Mouse (Mus musculus): Measurements from ENCODE around the gene Krt39. TPM values are rescaled to one million over a fixed set of nuclear protein-coding genes. Genes with fewer than 3 reads are reported as not detected.

Gene Krt39
- polyA plus RNA-seq, 1 experiment from 2014 or later, result not detected

DNA sequence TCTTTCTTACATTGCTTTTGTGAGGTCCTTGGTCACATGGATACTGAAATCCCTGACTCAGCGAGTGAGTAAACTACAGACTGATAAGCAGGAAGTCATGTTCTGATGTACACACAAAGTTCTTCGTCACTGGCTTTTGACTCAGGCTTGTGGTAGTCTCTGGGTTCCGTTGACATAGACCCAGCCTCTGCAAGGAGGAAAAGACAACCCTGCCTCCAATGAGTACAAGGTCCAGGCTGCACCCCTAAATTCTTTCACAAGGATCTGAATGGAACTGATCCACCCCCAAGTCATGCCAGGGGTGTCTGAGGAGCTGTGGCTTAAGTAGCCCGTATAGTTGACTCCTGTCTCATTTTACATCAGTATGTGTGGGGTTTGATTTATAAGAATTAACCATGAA lies 24.7 kb downstream of the Krt39 start:
- no peaks in the 10 kb centered on the region for H3K9me3 ChIP-seq
- no peaks in the 10 kb centered on the region for H3K36me3 ChIP-seq
- no peak overlapping the region for H3K27ac ChIP-seq (replicated peaks)
- no peaks in the 10 kb centered on the region for H3K4me1 ChIP-seq (replicated peaks)
- no peak overlapping the region for H3K9ac ChIP-seq
- no peak overlapping the region for H3K4me3 ChIP-seq
- no peaks in the 10 kb centered on the region for H3K27me3 ChIP-seq
- no peak for ATAC-seq (ENCODE audit: low FRiP score, low read depth)
- H3K4me2 ChIP-seq, result no peak overlapping the region
- WGBS, result 91% methylated on average over 4 of the region's 4 CpGs

DNA sequence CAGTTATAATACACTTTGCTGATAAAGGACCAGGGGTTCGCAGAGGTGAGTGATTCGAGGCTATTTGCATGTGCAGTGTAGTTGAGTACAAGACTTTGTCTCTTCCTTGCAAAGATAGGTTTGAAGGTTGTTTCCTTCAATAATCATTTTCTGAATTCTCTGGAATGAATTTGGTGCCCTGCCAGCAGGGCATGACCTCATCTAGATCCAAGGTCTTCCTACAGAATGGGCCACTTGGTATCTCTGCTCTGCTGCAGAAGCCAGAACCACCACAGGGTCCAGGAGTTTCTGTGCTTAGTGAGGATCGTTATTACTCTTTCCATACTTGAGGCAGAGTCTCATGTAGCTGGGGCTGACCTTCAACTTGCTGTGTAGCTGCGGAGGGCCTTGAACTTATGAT lies 26.4 kb downstream of the Krt39 start:
- ATAC-seq (ENCODE audit: low FRiP score, low read depth), result no peak
- Histone ChIP-seq H3K27ac (replicated peaks) (no peak overlapping the region), H3K4me1 (replicated peaks) (no peaks in the 10 kb centered on the region), H3K9me3 (no peaks in the 10 kb centered on the region), H3K4me2 (no peak overlapping the region), H3K4me3 (no peak overlapping the region), H3K9ac (no peak overlapping the region), H3K27me3 (no peaks in the 10 kb centered on the region), H3K36me3 (no peaks in the 10 kb centered on the region)
- 92% methylated on average over 4 of the region's 4 CpGs for WGBS

GRCm38 (mm10) chr11:99493574-99493850 lies 27.6 kb downstream of the Krt39 start:
- no peak overlapping the region for H3K9ac ChIP-seq
- H3K4me1 ChIP-seq (replicated peaks), result no peaks in the 10 kb centered on the region
- H3K4me3 ChIP-seq, result no peak overlapping the region
- no peak for ATAC-seq (ENCODE audit: low FRiP score, low read depth)
- H3K4me2 ChIP-seq, result no peak overlapping the region
- no peaks in the 10 kb centered on the region for H3K27me3 ChIP-seq
- no peaks in the 10 kb centered on the region for H3K9me3 ChIP-seq
- H3K27ac ChIP-seq (replicated peaks), result no peak overlapping the region
- H3K36me3 ChIP-seq, result no peaks in the 10 kb centered on the region
- WGBS, result 54% methylated on average over 5 of the region's 5 CpGs

- no peak for ATAC-seq (ENCODE audit: low FRiP score, low read depth)
- WGBS, result 89% methylated on average over 22 of the region's 22 CpGs
- no peaks in the 10 kb centered on the region for H3K36me3 ChIP-seq
These were observed 28.2 kb downstream of the Krt39 start, which contains the start of gene Krt23 for GRCm38 (mm10) chr11:99492733-99493573. Gene Krt23, minus strand, starts transcription at chr11:99493137.

DNA sequence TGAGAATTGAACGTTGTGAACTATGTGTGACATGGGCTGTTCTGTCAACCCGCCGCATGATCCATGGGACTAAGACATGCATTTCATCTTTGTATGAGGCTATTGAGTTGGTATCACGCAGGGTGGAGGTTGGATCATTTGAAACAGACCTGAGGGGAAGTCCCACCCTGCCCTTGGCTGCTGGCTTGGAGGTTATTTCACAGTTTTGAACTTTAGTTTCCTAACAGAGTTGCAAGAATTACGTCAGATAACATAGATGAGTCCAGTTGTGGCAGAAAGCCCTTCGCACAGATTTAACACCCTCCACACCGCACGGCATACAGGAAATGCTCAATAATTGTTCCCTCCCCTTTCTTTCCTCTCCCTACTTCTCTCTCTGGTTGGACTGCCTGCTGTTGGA lies 30.1 kb downstream of the Krt39 start:
- H3K4me3 ChIP-seq, result no peak overlapping the region
- ATAC-seq (ENCODE audit: low FRiP score, low read depth), result no peak
- no peaks in the 10 kb centered on the region for H3K9me3 ChIP-seq
- H3K4me2 ChIP-seq, result no peak overlapping the region
- no peaks in the 10 kb centered on the region for H3K27me3 ChIP-seq
- H3K9ac ChIP-seq, result no peak overlapping the region
- H3K36me3 ChIP-seq, result no peaks in the 10 kb centered on the region
- no peaks in the 10 kb centered on the region for H3K4me1 ChIP-seq (replicated peaks)
- H3K27ac ChIP-seq (replicated peaks), result no peak overlapping the region
- 92% methylated on average over 8 of the region's 8 CpGs for WGBS

More at GRCm38 (mm10) chr11:99492733-99493573, 28.2 kb downstream of the Krt39 start, which contains the start of gene Krt23:
- H3K9me3 ChIP-seq, result no peaks in the 10 kb centered on the region
- no peaks in the 10 kb centered on the region for H3K27me3 ChIP-seq
- no peaks in the 10 kb centered on the region for H3K4me1 ChIP-seq (replicated peaks)
- no peak within 1 kb of the TSS for H3K27ac ChIP-seq (replicated peaks)
- no peak within 1 kb of the TSS for H3K4me2 ChIP-seq
- no peak within 1 kb of the TSS for H3K9ac ChIP-seq
- no peak within 1 kb of the TSS for H3K4me3 ChIP-seq

DNA sequence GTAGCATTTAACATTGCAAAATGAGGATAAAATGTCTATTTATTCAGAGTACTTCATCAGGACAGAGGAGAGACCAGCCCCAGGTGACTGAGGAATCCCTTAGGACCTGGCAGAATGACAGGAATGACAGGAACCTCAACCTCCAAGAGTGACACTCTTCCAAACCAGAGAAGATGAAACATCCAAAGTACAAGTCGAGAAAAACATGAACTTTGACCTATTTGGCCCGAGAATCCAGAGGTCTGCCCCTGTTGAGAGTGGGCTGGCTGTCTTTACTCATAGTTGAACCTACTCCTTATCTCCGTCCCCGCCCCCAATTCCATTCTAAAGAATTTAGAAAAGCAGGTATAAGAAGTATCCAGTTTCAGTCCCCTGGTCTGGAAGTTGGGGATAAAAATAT lies 30.5 kb downstream of the Krt39 start:
- no peaks in the 10 kb centered on the region for H3K4me1 ChIP-seq (replicated peaks)
- H3K4me2 ChIP-seq, result no peak overlapping the region
- no peaks in the 10 kb centered on the region for H3K36me3 ChIP-seq
- ATAC-seq (ENCODE audit: low FRiP score, low read depth), result no peak
- no peak overlapping the region for H3K27ac ChIP-seq (replicated peaks)
- WGBS, result 79% methylated on average over 4 of the region's 4 CpGs
- H3K4me3 ChIP-seq, result no peak overlapping the region
- no peaks in the 10 kb centered on the region for H3K9me3 ChIP-seq
- no peaks in the 10 kb centered on the region for H3K27me3 ChIP-seq
- no peak overlapping the region for H3K9ac ChIP-seq

DNA sequence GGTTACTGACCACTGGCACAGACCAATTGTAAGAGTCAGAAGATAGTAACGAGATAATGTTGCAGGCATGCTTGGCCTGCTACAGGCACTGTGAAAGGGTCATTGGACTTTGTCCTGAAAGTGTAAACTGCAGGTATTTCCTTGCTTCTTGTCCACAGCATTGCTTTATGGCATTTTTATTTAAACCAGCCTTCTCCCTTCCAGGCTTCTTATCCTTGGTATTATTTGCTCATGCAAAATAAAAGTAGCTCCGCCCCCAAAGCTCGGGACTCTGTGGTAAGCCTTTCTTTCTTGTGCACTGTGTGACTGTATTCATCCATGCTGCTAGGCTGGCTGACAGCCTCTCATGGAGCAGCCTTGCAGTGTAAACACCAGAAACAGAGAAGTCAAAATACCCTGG lies 31.9 kb downstream of the Krt39 start:
- H3K27ac ChIP-seq (replicated peaks), result no peak overlapping the region

DNA sequence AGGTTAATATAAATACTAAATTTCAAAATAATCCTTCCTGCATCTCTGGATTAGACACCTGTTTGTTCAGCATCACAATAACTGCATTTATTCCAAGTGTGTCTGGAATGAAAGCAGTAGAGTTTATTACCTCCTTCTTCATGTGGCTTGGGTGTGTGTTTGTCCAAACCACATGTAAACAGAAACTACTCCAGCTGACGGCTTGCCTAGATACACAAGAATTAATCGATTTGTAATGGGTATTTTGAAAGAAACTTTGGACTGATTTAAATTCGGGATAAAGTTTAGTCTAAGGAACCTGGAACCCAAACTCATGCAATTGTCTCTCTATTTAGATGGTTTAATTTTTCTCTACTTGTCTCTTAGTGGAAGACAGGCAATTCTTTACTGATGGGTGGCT lies 46.2 kb downstream of the Krt39 start:
- Histone ChIP-seq H3K9me3 (no peaks in the 10 kb centered on the region), H3K36me3 (no peaks in the 10 kb centered on the region), H3K9ac (no peak overlapping the region), H3K27me3 (no peaks in the 10 kb centered on the region), H3K27ac (replicated peaks) (no peak overlapping the region), H3K4me2 (no peak overlapping the region), H3K4me1 (replicated peaks) (no peaks in the 10 kb centered on the region), H3K4me3 (no peak overlapping the region)
- WGBS, result 81% methylated on average over 3 of the region's 3 CpGs
- ATAC-seq (ENCODE audit: low FRiP score, low read depth), result no peak

More for the DNA sequence above, 31.9 kb downstream of the Krt39 start:
- WGBS, result 46% methylated on average over 3 of the region's 3 CpGs
- no peak overlapping the region for H3K4me3 ChIP-seq
- no peak for ATAC-seq (ENCODE audit: low FRiP score, low read depth)
- H3K36me3 ChIP-seq, result no peaks in the 10 kb centered on the region
- no peaks in the 10 kb centered on the region for H3K4me1 ChIP-seq (replicated peaks)
- H3K9me3 ChIP-seq, result no peaks in the 10 kb centered on the region
- H3K4me2 ChIP-seq, result no peak overlapping the region
- H3K27me3 ChIP-seq, result no peaks in the 10 kb centered on the region
- no peak overlapping the region for H3K9ac ChIP-seq

GRCm38 (mm10) chr11:99473433-99473832 lies 47.7 kb downstream of the Krt39 start:
- H3K4me2 ChIP-seq, result no peak overlapping the region
- WGBS, result 68% methylated on average over 6 of the region's 6 CpGs
- H3K9me3 ChIP-seq, result no peaks in the 10 kb centered on the region
- H3K27ac ChIP-seq (replicated peaks), result no peak overlapping the region
- H3K9ac ChIP-seq, result no peak overlapping the region
- ATAC-seq (ENCODE audit: low FRiP score, low read depth), result no peak
- no peaks in the 10 kb centered on the region for H3K36me3 ChIP-seq
- no peaks in the 10 kb centered on the region for H3K4me1 ChIP-seq (replicated peaks)
- H3K27me3 ChIP-seq, result no peaks in the 10 kb centered on the region
- H3K4me3 ChIP-seq, result no peak overlapping the region

DNA sequence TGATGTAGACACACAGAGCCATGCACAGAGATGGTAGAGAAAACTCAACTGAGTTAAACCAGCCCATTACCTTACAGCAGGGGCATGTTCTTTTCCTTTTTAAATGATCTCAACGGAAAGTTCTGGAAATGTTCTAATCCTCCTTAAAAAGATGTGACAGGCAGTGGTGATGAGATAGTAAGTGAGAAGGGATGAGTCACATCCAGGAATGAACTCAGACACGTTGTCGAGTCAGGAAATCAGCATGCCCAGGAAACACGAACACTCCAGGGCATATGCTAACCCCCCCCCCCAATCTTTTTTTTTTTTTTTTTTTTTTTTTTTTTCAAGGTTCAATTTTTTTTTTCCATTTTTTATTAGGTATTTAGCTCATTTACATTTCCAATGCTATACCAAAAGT lies 48.7 kb downstream of the Krt39 start:
- no peak overlapping the region for H3K27ac ChIP-seq (replicated peaks)
- H3K9ac ChIP-seq, result no peak overlapping the region
- 91% methylated on average over 4 of the region's 4 CpGs for WGBS
- H3K4me3 ChIP-seq, result no peak overlapping the region
- no peaks in the 10 kb centered on the region for H3K36me3 ChIP-seq
- ATAC-seq (ENCODE audit: low FRiP score, low read depth), result no peak
- H3K4me2 ChIP-seq, result no peak overlapping the region
- no peaks in the 10 kb centered on the region for H3K4me1 ChIP-seq (replicated peaks)
- H3K9me3 ChIP-seq, result no peaks in the 10 kb centered on the region
- H3K27me3 ChIP-seq, result no peaks in the 10 kb centered on the region

- Histone ChIP-seq H3K4me2 (no peak overlapping the region), H3K9ac (no peak overlapping the region), H3K36me3 (no peaks in the 10 kb centered on the region), H3K27ac (replicated peaks) (no peak overlapping the region), H3K4me1 (replicated peaks) (no peaks in the 10 kb centered on the region), H3K27me3 (no peaks in the 10 kb centered on the region), H3K4me3 (no peak overlapping the region), H3K9me3 (no peaks in the 10 kb centered on the region)
- WGBS, result 95% methylated on average over 6 of the region's 6 CpGs
- ATAC-seq (ENCODE audit: low FRiP score, low read depth), result no peak
These were observed 49.2 kb downstream of the Krt39 start for GRCm38 (mm10) chr11:99471946-99472345.

DNA sequence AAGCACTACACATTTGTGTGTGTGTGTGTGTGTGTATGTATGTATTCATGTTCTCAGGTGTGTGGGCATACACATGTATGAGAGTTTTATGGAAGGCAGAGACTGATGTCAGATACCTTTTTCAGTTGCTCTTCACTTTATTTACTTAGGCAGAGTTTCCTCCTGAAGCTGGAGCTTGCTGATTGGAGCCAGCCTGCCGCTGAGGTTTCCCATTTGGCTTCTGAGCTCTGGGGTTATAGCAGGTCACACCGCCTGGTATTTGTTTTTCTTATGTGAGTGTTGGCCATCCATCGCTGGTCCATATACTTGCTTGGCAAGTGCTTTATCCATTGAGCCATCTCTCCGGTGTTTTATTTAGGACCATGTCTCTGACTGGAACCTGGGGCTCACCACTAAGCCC lies 51.9 kb downstream of the Krt39 start:
- Histone ChIP-seq H3K9ac (no peak overlapping the region), H3K4me3 (no peak overlapping the region), H3K9me3 (no peaks in the 10 kb centered on the region), H3K4me2 (no peak overlapping the region), H3K36me3 (no peaks in the 10 kb centered on the region), H3K27ac (replicated peaks) (no peak overlapping the region), H3K4me1 (replicated peaks) (no peaks in the 10 kb centered on the region), H3K27me3 (no peaks in the 10 kb centered on the region)
- 93% methylated on average over 4 of the region's 4 CpGs for WGBS
- no peak for ATAC-seq (ENCODE audit: low FRiP score, low read depth)

GRCm38 (mm10) chr11:99468566-99468965 lies 52.6 kb downstream of the Krt39 start:
- Histone ChIP-seq H3K9me3 (no peaks in the 10 kb centered on the region), H3K27me3 (no peaks in the 10 kb centered on the region), H3K36me3 (no peaks in the 10 kb centered on the region), H3K4me3 (no peak overlapping the region), H3K4me1 (replicated peaks) (no peaks in the 10 kb centered on the region), H3K9ac (no peak overlapping the region), H3K27ac (replicated peaks) (no peak overlapping the region), H3K4me2 (no peak overlapping the region)
- ATAC-seq (ENCODE audit: low FRiP score, low read depth), result no peak
- WGBS, result 90% methylated on average over 11 of the region's 11 CpGs
